Mouse (Mus musculus): ENCODE results near the gene Ldlr. TPM values are rescaled to one million over a fixed set of nuclear protein-coding genes. Genes with fewer than 3 reads are reported as not detected.
"Not testable (repeated sequence)": the region's sequence is repeated elsewhere in the genome, so short reads cannot be mapped to it uniquely, and the experiment has no call there.

Gene Ldlr
- polyA plus RNA-seq, 1 experiment from 2014 or later = 22.1 TPM

DNA sequence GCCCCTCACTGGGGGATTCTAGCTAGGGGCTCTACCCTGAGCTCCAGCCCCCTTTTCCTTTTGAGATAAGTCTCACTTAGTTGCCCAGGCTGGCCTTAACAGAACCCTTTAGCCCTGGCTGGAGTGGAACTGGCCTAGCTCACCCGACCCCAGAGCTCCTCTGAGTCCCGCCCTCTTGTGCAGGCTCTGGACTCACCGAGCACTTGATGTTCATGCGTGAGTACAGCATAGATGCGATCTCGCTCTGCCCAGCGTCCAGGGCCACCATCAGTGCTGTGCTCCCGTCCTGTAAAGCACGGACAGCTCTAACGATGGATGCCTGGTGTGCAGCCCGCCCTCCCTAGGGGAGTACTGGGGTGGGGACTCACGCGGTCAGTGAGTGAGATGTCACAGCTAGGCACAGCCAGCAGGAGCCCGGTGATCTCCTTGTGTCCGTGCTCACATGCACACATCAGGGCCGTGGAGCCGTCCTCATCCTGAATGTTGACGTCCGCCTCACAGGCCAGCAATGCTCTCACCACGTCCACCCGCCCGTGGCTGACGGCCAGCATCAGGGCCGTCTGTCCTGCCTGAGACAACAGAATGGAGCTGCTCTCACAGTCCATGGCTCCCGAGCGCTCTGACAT is 46.4 kb downstream of the Ldlr start:
- Histone ChIP-seq H3K9me3 (ENCODE audit: control insufficient read depth, low read length) (no peaks in the 10 kb centered on the region), H3K27ac (ENCODE audit: low read depth, low read length) (no peak overlapping the region), H3K4me2 (no peak overlapping the region), H3K9ac (ENCODE audit: low read length) (no peak overlapping the region), H3K27me3 (ENCODE audit: control insufficient read depth, insufficient read depth, low read length) (no peaks in the 10 kb centered on the region), H3K36me3 (ENCODE audit: control insufficient read depth, insufficient read depth, low read length) (no peaks in the 10 kb centered on the region), H3K4me3 (ENCODE audit: low read depth, low read length) (no peak overlapping the region), H3K4me1 (ENCODE audit: control insufficient read depth, insufficient read depth, low read length) (no peaks in the 10 kb centered on the region)
- no peak for ATAC-seq (ENCODE audit: low FRiP score)
- WGBS = 87% methylated on average over 26 of the region's 26 CpGs
- no peak for DNase-seq (ENCODE audit: low spot score, missing footprints)

DNA sequence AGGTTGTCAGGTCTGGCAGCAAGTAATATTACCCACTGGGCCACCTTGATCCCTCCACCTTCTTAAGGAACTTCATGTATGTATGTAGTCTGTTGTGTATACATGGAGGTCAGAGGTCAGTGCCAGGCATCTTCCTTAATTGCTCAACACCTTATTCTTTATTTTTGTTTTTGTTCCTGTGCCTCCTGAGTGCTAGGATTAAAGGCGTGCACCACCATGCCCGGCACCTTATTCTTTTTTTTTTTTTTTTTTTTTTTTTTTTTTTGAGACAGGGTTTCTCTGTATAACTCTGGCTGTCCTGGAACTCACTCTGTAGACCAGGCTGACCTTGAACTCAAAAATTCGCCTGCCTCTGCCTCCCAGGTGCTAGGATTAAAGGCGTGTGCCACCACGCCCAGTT is 50.1 kb downstream of the Ldlr start:
- H3K9me3 ChIP-seq (ENCODE audit: control insufficient read depth, low read length); H3K4me3 ChIP-seq (ENCODE audit: low read depth, low read length); H3K4me1 ChIP-seq (ENCODE audit: control insufficient read depth, insufficient read depth, low read length); H3K27me3 ChIP-seq (ENCODE audit: control insufficient read depth, insufficient read depth, low read length); H3K4me2 ChIP-seq; H3K27ac ChIP-seq (ENCODE audit: low read depth, low read length); DNase-seq (ENCODE audit: low spot score, missing footprints); H3K36me3 ChIP-seq (ENCODE audit: control insufficient read depth, insufficient read depth, low read length); H3K9ac ChIP-seq (ENCODE audit: low read length); ATAC-seq (ENCODE audit: low FRiP score): not testable (repeated sequence)
- 84% methylated on average over 5 of the region's 5 CpGs for WGBS

DNA sequence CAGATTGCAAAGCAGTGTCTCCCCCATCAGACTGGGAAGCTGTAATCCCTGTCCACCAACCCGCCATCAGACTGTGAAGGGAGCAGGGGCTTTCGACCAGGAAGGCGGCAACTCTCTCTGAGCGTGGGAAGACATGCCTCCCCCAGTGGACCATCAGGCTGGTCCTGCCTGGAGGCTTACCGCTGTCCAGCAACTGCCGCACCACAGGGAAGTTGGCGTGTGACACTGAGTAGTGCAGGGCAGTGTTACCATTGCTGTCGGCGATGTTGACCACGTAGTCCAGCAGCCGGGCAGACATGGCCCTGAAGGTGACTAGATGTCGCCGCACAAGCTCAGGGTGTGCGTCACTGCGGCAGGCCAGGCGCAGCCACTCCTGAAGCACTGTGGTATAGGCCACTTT is 51.1 kb downstream of the Ldlr start:
- Histone ChIP-seq H3K27me3 (ENCODE audit: control insufficient read depth, insufficient read depth, low read length) (no peaks in the 10 kb centered on the region), H3K36me3 (ENCODE audit: control insufficient read depth, insufficient read depth, low read length) (no peaks in the 10 kb centered on the region), H3K9ac (ENCODE audit: low read length) (no peak overlapping the region), H3K4me3 (ENCODE audit: low read depth, low read length) (no peak overlapping the region), H3K9me3 (ENCODE audit: control insufficient read depth, low read length) (no peaks in the 10 kb centered on the region), H3K27ac (ENCODE audit: low read depth, low read length) (no peak overlapping the region), H3K4me1 (ENCODE audit: control insufficient read depth, insufficient read depth, low read length) (no peaks in the 10 kb centered on the region), H3K4me2 (no peak overlapping the region)
- 94% methylated on average over 16 of the region's 16 CpGs for WGBS
- ATAC-seq (ENCODE audit: low FRiP score) = no peak
- no peak for DNase-seq (ENCODE audit: low spot score, missing footprints)

DNA sequence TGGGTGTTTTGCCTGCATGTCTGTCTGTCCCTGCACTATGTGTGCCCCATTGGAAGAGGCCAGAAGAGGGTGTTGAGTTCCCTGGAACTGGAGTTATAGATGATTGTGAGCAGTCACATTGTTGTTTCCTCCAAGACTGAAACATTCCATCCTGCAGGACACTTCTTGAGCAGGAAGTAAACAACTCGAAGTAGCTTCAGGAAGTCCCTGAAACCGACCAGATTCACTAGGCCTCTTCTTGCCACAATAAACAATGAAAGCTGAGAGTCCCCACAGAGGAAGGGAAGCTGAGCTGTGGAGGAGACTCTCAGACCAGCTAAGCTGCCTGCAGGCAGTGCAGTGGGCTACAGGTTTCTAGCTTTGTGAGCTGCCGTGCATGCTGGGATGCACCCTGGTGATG is 54.4 kb downstream of the Ldlr start:
- no peak overlapping the region for H3K4me3 ChIP-seq (ENCODE audit: low read depth, low read length)
- DNase-seq (ENCODE audit: low spot score, missing footprints) (no peak), ATAC-seq (ENCODE audit: low FRiP score) (no peak)
- no peaks in the 10 kb centered on the region for H3K4me1 ChIP-seq (ENCODE audit: control insufficient read depth, insufficient read depth, low read length)
- peaks cover 4% of the 10 kb centered on the region for H3K36me3 ChIP-seq (ENCODE audit: control insufficient read depth, insufficient read depth, low read length)
- 96% methylated on average over 3 of the region's 3 CpGs for WGBS
- no peak overlapping the region for H3K9ac ChIP-seq (ENCODE audit: low read length)
- H3K4me2 ChIP-seq = no peak overlapping the region
- H3K27ac ChIP-seq (ENCODE audit: low read depth, low read length) = no peak overlapping the region
- H3K27me3 ChIP-seq (ENCODE audit: control insufficient read depth, insufficient read depth, low read length) = no peaks in the 10 kb centered on the region
- no peaks in the 10 kb centered on the region for H3K9me3 ChIP-seq (ENCODE audit: control insufficient read depth, low read length)

DNA sequence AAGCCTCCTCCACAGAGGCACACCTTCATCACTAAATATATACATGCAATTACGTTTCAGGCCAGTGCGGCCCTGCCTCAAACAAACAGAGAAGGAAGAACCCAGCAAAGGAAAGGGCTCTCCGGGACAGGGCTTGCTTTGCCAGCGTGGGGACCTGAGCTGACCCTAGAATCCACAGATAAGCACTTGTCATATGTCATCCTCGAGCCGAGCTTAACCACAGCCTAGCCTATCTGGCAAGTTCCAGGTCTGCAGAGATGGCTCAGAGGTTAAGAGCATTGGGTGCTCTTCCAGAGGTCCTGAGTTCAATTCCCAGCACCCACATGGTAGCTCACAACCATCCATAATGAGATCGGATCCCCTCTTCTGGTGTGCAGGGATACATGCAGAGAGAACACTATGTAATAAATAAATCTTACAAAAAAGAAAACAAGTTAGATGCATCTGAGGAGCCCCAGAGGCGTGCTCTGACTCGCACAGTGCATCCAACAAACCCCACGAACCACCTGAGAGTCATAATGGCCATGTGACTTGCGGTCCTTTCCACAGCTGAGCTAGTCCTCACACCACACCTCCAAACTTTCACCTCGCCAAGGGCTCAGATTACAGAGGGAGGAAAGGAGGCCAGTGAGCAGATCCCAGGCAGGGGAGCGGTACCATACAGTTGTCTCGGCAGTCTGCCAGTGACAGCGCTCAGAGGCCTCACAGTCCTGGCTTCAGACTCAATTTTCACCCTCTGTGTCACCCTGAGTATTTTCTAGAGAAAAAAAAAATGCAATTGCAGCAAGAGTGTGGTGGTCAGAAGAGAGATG is 58.6 kb downstream of the Ldlr start:
- no peak overlapping the region for H3K4me2 ChIP-seq
- H3K4me3 ChIP-seq (ENCODE audit: low read depth, low read length) = no peak overlapping the region
- 89% methylated on average over 15 of the region's 15 CpGs for WGBS
- no peaks in the 10 kb centered on the region for H3K27me3 ChIP-seq (ENCODE audit: control insufficient read depth, insufficient read depth, low read length)
- H3K9me3 ChIP-seq (ENCODE audit: control insufficient read depth, low read length) = no peaks in the 10 kb centered on the region
- ATAC-seq (ENCODE audit: low FRiP score) = no peak
- no peak overlapping the region for H3K27ac ChIP-seq (ENCODE audit: low read depth, low read length)
- no peak overlapping the region for H3K9ac ChIP-seq (ENCODE audit: low read length)
- H3K4me1 ChIP-seq (ENCODE audit: control insufficient read depth, insufficient read depth, low read length) = no peaks in the 10 kb centered on the region
- no peak for DNase-seq (ENCODE audit: low spot score, missing footprints)
- peaks cover 4% of the 10 kb centered on the region for H3K36me3 ChIP-seq (ENCODE audit: control insufficient read depth, insufficient read depth, low read length)

DNA sequence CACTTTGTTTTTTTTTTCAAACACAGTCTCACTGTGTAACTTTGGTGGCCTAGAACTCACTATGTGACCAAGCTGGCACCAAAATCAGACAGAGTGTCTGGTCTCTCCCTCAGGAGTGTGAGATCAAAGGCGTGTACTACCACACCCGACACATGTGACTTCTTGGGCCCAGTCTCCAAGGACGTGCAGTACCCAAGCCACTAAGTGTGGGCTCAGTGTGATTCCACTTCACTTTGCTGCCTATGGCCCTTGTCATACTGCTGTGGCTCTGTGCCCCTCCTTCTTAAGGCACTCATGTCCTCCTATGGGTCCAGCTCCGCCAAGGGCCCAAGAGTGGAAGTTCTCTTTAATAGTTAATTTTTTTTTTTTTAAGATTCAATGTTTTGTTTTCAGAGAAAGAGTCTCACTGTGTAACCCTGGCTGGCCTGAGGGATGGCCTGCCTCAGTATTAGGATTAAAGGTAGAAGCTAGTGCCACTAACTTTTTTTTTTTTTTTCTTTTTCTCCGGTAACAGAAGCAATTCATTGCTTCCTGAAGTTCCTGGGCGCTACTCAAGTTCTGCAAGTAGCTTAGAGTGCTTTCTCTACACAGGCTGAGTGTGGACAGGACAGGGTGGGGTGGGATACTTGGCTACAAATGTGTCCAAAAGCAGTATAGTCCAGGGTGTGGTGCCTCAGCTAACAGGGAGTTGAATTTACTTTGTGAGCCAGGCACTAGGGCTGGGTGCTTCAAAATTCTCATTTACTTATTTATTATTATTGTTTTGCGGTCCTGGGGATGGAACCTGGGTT is 61.4 kb downstream of the Ldlr start:
- WGBS = 93% methylated on average over 7 of the region's 7 CpGs
- no peak overlapping the region for H3K4me2 ChIP-seq
- H3K4me3 ChIP-seq (ENCODE audit: low read depth, low read length) = no peak overlapping the region
- H3K27me3 ChIP-seq (ENCODE audit: control insufficient read depth, insufficient read depth, low read length) = no peaks in the 10 kb centered on the region
- ATAC-seq (ENCODE audit: low FRiP score) (no peak), DNase-seq (ENCODE audit: low spot score, missing footprints) (no peak)
- H3K27ac ChIP-seq (ENCODE audit: low read depth, low read length) = no peak overlapping the region
- H3K36me3 ChIP-seq (ENCODE audit: control insufficient read depth, insufficient read depth, low read length) = peaks cover 4% of the 10 kb centered on the region
- H3K9me3 ChIP-seq (ENCODE audit: control insufficient read depth, low read length) = no peaks in the 10 kb centered on the region
- no peak overlapping the region for H3K9ac ChIP-seq (ENCODE audit: low read length)
- H3K4me1 ChIP-seq (ENCODE audit: control insufficient read depth, insufficient read depth, low read length) = no peaks in the 10 kb centered on the region

DNA sequence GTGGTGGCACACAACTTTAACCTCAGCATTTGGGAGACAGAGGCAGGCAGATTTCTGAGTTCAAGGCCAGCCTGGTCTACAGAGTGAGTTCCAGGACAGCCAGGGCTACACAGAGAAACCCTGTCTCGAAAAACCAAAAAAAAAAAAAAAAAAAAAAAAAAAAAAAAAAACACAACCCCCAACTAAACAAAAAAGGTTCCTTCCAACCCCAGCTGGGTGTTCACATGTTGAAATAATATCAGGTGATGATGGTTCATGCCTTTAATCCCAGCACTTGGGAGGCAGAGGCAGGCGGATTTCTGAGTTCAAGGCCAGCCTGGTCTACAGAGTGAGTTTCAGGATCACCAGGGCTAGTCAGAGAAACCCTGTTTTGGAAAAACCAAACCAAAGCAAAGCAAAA is 63.0 kb downstream of the Ldlr start:
- H3K9ac ChIP-seq (ENCODE audit: low read length); H3K27ac ChIP-seq (ENCODE audit: low read depth, low read length); H3K9me3 ChIP-seq (ENCODE audit: control insufficient read depth, low read length); H3K36me3 ChIP-seq (ENCODE audit: control insufficient read depth, insufficient read depth, low read length); H3K4me3 ChIP-seq (ENCODE audit: low read depth, low read length); H3K4me2 ChIP-seq; H3K4me1 ChIP-seq (ENCODE audit: control insufficient read depth, insufficient read depth, low read length); DNase-seq (ENCODE audit: low spot score, missing footprints); ATAC-seq (ENCODE audit: low FRiP score); H3K27me3 ChIP-seq (ENCODE audit: control insufficient read depth, insufficient read depth, low read length): not testable (repeated sequence)
- WGBS = 85% methylated on average over 1 of the region's 2 CpGs

DNA sequence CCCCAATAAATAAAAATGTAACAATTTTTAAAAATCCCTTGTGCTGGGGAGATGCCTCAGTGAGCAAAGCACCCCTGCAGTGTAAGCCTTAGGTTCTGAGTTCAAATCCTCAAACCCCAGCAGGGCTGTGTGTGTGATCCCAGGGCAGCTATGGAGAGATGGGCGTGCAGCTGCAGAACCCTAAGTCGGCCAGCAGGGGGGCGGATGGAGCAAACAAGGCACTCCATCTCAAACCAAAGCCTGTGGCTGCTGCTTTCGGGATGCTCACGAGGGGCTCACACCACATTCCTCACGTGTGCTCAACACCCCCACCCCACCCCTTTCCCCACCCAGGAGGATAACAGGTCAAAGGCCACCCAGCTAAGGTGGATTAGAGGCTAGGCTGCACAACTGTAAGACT is 63.6 kb downstream of the Ldlr start:
- H3K9ac ChIP-seq (ENCODE audit: low read length) = no peak overlapping the region
- no peaks in the 10 kb centered on the region for H3K4me1 ChIP-seq (ENCODE audit: control insufficient read depth, insufficient read depth, low read length)
- DNase-seq (ENCODE audit: low spot score, missing footprints) (peak; percentile 89), ATAC-seq (ENCODE audit: low FRiP score) (peak; percentile 55)
- no peak overlapping the region for H3K4me2 ChIP-seq
- no peaks in the 10 kb centered on the region for H3K36me3 ChIP-seq (ENCODE audit: control insufficient read depth, insufficient read depth, low read length)
- no peak overlapping the region for H3K4me3 ChIP-seq (ENCODE audit: low read depth, low read length)
- no peak overlapping the region for H3K27ac ChIP-seq (ENCODE audit: low read depth, low read length)
- no peaks in the 10 kb centered on the region for H3K27me3 ChIP-seq (ENCODE audit: control insufficient read depth, insufficient read depth, low read length)
- H3K9me3 ChIP-seq (ENCODE audit: control insufficient read depth, low read length) = no peaks in the 10 kb centered on the region
- 4% methylated on average over 6 of the region's 6 CpGs for WGBS

DNA sequence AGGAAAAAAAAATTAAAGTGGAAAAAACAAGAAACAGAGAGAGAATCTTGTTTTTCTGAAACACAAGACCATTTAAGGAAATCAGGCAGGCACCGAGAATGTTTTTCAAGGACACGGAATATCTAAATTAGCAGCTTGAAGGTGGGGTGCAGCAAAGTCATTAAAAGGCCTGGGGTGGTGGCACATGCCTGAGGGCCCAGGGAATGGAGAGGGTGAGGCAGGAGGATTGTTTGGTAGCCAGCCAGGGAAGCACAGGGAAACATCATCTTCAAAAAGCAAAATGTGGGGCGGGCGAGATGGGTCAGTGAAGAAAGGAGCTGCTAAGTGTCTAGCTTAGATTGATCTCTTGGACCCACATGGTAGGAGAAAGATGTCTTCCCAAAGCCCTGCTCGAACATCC is 64.4 kb downstream of the Ldlr start:
- Histone ChIP-seq H3K4me1 (ENCODE audit: control insufficient read depth, insufficient read depth, low read length) (no peaks in the 10 kb centered on the region), H3K9ac (ENCODE audit: low read length) (no peak overlapping the region), H3K27ac (ENCODE audit: low read depth, low read length) (no peak overlapping the region), H3K4me2 (no peak overlapping the region), H3K4me3 (ENCODE audit: low read depth, low read length) (no peak overlapping the region), H3K36me3 (ENCODE audit: control insufficient read depth, insufficient read depth, low read length) (no peaks in the 10 kb centered on the region), H3K27me3 (ENCODE audit: control insufficient read depth, insufficient read depth, low read length) (no peaks in the 10 kb centered on the region), H3K9me3 (ENCODE audit: control insufficient read depth, low read length) (no peaks in the 10 kb centered on the region)
- ATAC-seq (ENCODE audit: low FRiP score) (no peak), DNase-seq (ENCODE audit: low spot score, missing footprints) (no peak)
- WGBS = 88% methylated on average over 5 of the region's 5 CpGs
